Mouse (Mus musculus) testis, adult 2 months (tissue): Measurements from ENCODE around the gene Rae1.

ENCODE experiments used
- CTCF ChIP-seq: fragments of 200-500 bp; IDR thresholded peaks from 2 replicates; pipeline ENCODE4 v1.5.1; 2012; ENCODE audit warnings: low read depth, mild to moderate bottlenecking, inconsistent platforms, low read length, moderate library complexity; ENCODE audit not compliant: control insufficient read depth, insufficient read depth, insufficient replicate concordance
- POLR2A ChIP-seq: fragments of 200-500 bp; IDR thresholded peaks from 2 replicates; pipeline ENCODE4 v1.6.1; 2012; ENCODE audit warnings: low read depth, mild to moderate bottlenecking, inconsistent platforms, low read length, moderate library complexity; ENCODE audit not compliant: control insufficient read depth

GRCm38 (mm10) chr2:172974701-172975100 is 25.2 kb upstream of the Rae1 start:
- no peak for TF ChIP-seq CTCF
- no peak for TF ChIP-seq POLR2A
